Mouse (Mus musculus) kidney, embryonic 16.5 days (tissue): ENCODE measurements around the gene Igsf21. TPM values are rescaled to one million over a fixed set of nuclear protein-coding genes. Genes with fewer than 3 reads are reported as not detected.

Source experiments
- ATAC-seq: fragments of 200-750 bp; cut with Nextera tagmentation; 2 replicates; pipeline ENCODE4 v1.8.0; 2017; ENCODE audit warnings: moderate TSS enrichment; ENCODE audit not compliant: low FRiP score, low TSS enrichment
- H3K27ac ChIP-seq: fragments of 300-500 bp; sonication (generic); 2 replicates; pipeline ENCODE4 v1.5.1; 2014; ENCODE audit warnings: low read length
- H3K27me3 ChIP-seq: fragments of 300-500 bp; sonication (generic); 2 replicates; pipeline ENCODE4 v1.6.1; 2014; ENCODE audit warnings: low read length, control low read depth, mixed read lengths; ENCODE audit not compliant: insufficient read depth
- H3K36me3 ChIP-seq: fragments of 300-500 bp; sonication (generic); 2 replicates; pipeline ENCODE4 v1.6.1; 2014; ENCODE audit warnings: low read length, control low read depth, mixed read lengths; ENCODE audit not compliant: insufficient read depth
- H3K4me1 ChIP-seq: fragments of 300-500 bp; sonication (generic); 2 replicates; pipeline ENCODE4 v1.6.1; 2014; ENCODE audit warnings: low read length, control low read depth, mixed read lengths; ENCODE audit not compliant: insufficient read depth
- H3K4me2 ChIP-seq: fragments of 300-500 bp; sonication (generic); replicated peaks from 2 replicates; pipeline ENCODE4 v1.6.1; 2014; ENCODE audit warnings: low read depth, low read length
- H3K4me3 ChIP-seq: fragments of 300-500 bp; sonication (generic); 2 replicates; pipeline ENCODE4 v1.5.1; 2014; ENCODE audit warnings: mild to moderate bottlenecking, low read length
- H3K9ac ChIP-seq: fragments of 300-500 bp; sonication (generic); replicated peaks from 2 replicates; pipeline ENCODE4 v1.6.1; 2014; ENCODE audit warnings: low read length
- H3K9me3 ChIP-seq: fragments of 300-500 bp; sonication (generic); 2 replicates; pipeline ENCODE4 v1.6.1; 2016; ENCODE audit warnings: low read length, control low read depth
- WGBS: fragments of 180-500 bp; shearing (Covaris S2); extraction: QIAGEN DNeasy Blood & Tissue Kit; methylation state at CpG from one replicate; pipeline ENCODE4 v1.1.7; 2014; 5-methylcytosine and 5-hydroxymethylcytosine counted together
- polyA plus RNA-seq: library from polyadenylated mRNA; unstranded; fragments of >200 nt; fragmentation: Nextera tagmentation; extraction: Ambion mirVana; gene quantifications from 2 replicates; pipeline ENCODE4 v1.2.1, GENCODE M21; 2015

Igsf21 gene
- polyA plus RNA-seq, 1 experiment from 2014 or later, result 1.5 TPM

DNA sequence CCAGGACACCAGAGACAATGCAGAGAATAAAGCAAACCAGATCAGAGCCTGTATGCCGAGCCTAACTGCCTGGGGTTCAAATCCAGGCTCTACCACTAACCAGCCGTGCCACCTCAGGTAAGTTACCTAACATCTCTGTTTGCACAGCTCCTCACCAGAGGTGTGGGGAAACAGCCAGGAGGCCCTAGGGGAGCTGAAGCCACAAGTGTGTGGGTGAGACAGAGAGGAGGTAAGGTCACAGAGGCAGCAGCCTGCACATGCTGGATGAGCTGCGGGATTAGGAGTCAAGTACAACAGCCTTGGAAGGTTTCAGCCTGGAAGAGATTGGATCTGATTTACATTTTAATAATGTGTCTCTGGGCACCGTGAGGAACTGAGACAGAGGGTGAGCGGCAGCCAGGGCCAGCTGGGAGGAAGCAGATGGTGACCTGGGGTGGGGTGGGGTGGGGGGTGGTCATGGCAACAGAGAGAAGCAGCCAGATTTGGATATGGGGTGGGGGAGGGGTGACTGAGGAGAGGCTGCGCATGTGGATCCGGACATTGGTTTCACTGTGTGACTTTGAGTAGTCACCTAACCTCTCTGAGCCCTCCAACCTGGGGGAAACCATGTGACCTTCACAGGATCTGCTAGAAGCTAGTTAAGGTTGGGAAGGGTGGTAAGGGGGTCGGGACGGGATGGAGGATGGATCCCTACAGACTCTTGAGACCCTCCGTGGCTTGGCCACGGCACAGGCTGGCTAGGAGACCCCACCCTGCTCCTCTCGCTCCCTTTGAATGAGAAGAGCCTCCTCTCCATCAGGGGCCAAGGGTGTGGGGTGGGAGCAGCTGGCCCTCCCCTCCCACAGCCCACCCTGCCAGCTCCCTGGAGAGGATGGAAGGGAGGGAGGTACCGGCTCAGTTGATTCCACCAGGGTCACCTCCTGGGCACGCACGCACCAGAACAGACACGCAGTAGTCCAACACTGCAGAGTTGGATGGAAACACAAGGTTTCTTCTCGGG, 27.4 kb downstream of the Igsf21 start:
- H3K4me2 ChIP-seq, result no peak overlapping the region
- no peaks in the 10 kb centered on the region for H3K9me3 ChIP-seq
- no peak overlapping the region for H3K27ac ChIP-seq
- no peak for ATAC-seq
- H3K36me3 ChIP-seq, result no peaks in the 10 kb centered on the region
- no peak overlapping the region for H3K9ac ChIP-seq
- peaks cover 31% of the 10 kb centered on the region for H3K4me1 ChIP-seq
- H3K27me3 ChIP-seq, result 0 out of 2 replicates have a peak, but pooled peaks cover 5% of the 10 kb centered on the region
- WGBS, result 54% methylated on average over 17 of the region's 17 CpGs
- no peak overlapping the region for H3K4me3 ChIP-seq

GRCm38 (mm10) chr4:140218384-140218783, 28.2 kb downstream of the Igsf21 start:
- 0 out of 2 replicates have a peak, but pooled peaks cover 5% of the 10 kb centered on the region for H3K27me3 ChIP-seq
- H3K27ac ChIP-seq, result no peak overlapping the region
- no peaks in the 10 kb centered on the region for H3K9me3 ChIP-seq
- no peak overlapping the region for H3K9ac ChIP-seq
- no peak overlapping the region for H3K4me2 ChIP-seq
- no peaks in the 10 kb centered on the region for H3K36me3 ChIP-seq
- ATAC-seq, result no peak
- no peak overlapping the region for H3K4me3 ChIP-seq
- peaks cover 33% of the 10 kb centered on the region for H3K4me1 ChIP-seq
- 77% methylated on average over 5 of the region's 5 CpGs for WGBS

GRCm38 (mm10) chr4:140217934-140218333, 28.6 kb downstream of the Igsf21 start:
- Histone ChIP-seq H3K4me1 (peaks cover 31% of the 10 kb centered on the region), H3K27me3 (peaks cover 9% of the 10 kb centered on the region), H3K4me3 (no peak overlapping the region), H3K9me3 (no peaks in the 10 kb centered on the region), H3K27ac (no peak overlapping the region), H3K4me2 (no peak overlapping the region), H3K36me3 (no peaks in the 10 kb centered on the region), H3K9ac (no peak overlapping the region)
- 74% methylated on average over 8 of the region's 8 CpGs for WGBS
- ATAC-seq, result no peak

GRCm38 (mm10) chr4:140216096-140216495, 30.5 kb downstream of the Igsf21 start:
- Histone ChIP-seq H3K9me3 (no peaks in the 10 kb centered on the region), H3K9ac (no peak overlapping the region), H3K27ac (no peak overlapping the region), H3K4me3 (no peak overlapping the region), H3K27me3 (peaks cover 16% of the 10 kb centered on the region), H3K36me3 (no peaks in the 10 kb centered on the region), H3K4me1 (peaks cover 31% of the 10 kb centered on the region), H3K4me2 (no peak overlapping the region)
- 89% methylated on average over 8 of the region's 8 CpGs for WGBS
- peak; percentile 17; the same call in 1 of the 2 replicates for ATAC-seq

- Histone ChIP-seq H3K27ac (no peak overlapping the region), H3K4me1 (peaks cover 23% of the 10 kb centered on the region), H3K9ac (no peak overlapping the region), H3K9me3 (no peaks in the 10 kb centered on the region), H3K4me2 (no peak overlapping the region), H3K36me3 (no peaks in the 10 kb centered on the region), H3K27me3 (peaks cover 16% of the 10 kb centered on the region), H3K4me3 (no peak overlapping the region)
- 21% methylated on average over 9 of the region's 9 CpGs for WGBS
- ATAC-seq, result no peak
Measured at GRCm38 (mm10) chr4:140215205-140215604, 31.4 kb downstream of the Igsf21 start.

DNA sequence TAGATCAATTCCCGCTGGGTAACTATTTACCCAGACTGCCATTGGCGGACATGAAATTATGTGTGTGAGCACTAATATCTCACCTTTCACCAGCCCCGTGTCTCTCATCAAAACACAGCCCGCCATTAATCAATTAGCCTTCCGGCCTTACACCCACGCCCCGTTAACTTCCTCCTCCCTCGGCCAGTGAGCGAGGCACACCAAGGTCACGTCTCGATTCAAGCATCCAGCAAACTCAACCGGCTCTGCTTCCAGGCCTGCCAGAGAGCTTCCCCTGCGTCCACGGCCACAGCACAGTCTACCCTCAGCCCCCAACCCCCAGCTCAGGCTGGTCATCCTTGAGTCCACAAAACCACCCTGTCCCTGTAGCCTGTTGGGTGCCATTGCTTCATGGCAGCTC, 32.2 kb downstream of the Igsf21 start:
- H3K4me2 ChIP-seq, result no peak overlapping the region
- H3K36me3 ChIP-seq, result no peaks in the 10 kb centered on the region
- H3K9ac ChIP-seq, result no peak overlapping the region
- WGBS, result 4% methylated on average over 14 of the region's 14 CpGs
- no peaks in the 10 kb centered on the region for H3K9me3 ChIP-seq
- peaks cover 16% of the 10 kb centered on the region for H3K27me3 ChIP-seq
- no peak overlapping the region for H3K27ac ChIP-seq
- 0 out of 2 replicates have a peak, but pooled peaks have one; percentile 10 for ATAC-seq
- peaks cover 21% of the 10 kb centered on the region for H3K4me1 ChIP-seq
- H3K4me3 ChIP-seq, result no peak overlapping the region

- Histone ChIP-seq H3K9ac (no peak overlapping the region), H3K4me3 (no peak overlapping the region), H3K4me2 (no peak overlapping the region), H3K9me3 (0 out of 2 replicates have a peak, but pooled peaks cover 5% of the 10 kb centered on the region), H3K27ac (no peak overlapping the region), H3K27me3 (peaks cover 16% of the 10 kb centered on the region), H3K36me3 (no peaks in the 10 kb centered on the region), H3K4me1 (peaks cover 16% of the 10 kb centered on the region)
- 64% methylated on average over 11 of the region's 11 CpGs for WGBS
- ATAC-seq, result no peak
Measured at GRCm38 (mm10) chr4:140210129-140210890, 36.3 kb downstream of the Igsf21 start.

- Histone ChIP-seq H3K9me3 (0 out of 2 replicates have a peak, but pooled peaks cover 5% of the 10 kb centered on the region), H3K4me1 (peaks cover 12% of the 10 kb centered on the region; the same call in 1 of the 2 replicates), H3K27me3 (peaks cover 2% of the 10 kb centered on the region; the same call in 1 of the 2 replicates), H3K9ac (no peak overlapping the region), H3K27ac (no peak overlapping the region), H3K4me2 (no peak overlapping the region), H3K36me3 (no peaks in the 10 kb centered on the region), H3K4me3 (no peak overlapping the region)
- no peak for ATAC-seq
- 63% methylated on average over 12 of the region's 12 CpGs for WGBS
Measured at GRCm38 (mm10) chr4:140205811-140206231, 40.8 kb downstream of the Igsf21 start.

DNA sequence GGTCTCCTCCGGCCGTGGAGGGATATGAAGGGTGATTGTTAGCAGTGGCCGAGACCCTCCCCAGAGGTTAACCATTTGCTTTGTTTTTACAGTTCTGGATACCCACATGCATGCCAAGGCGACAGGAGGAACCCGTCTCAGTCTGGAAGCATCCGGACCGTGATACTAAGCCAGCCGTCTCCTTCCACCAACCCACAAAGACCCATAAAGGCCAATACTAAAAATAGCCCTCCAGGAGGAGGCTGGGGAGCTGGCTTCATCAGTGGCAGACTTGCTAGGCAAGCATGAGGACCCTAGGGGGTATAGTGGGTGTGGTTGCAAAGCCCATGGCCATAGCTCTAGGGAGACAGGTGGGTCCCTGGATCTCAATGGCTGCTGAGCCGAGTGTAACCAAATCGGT, 41.8 kb downstream of the Igsf21 start:
- Histone ChIP-seq H3K27me3 (peaks cover 5% of the 10 kb centered on the region; the same call in 1 of the 2 replicates), H3K4me1 (peaks cover 19% of the 10 kb centered on the region), H3K27ac (no peak overlapping the region), H3K4me3 (no peak overlapping the region), H3K9me3 (0 out of 2 replicates have a peak, but pooled peaks cover 5% of the 10 kb centered on the region), H3K36me3 (no peaks in the 10 kb centered on the region), H3K9ac (no peak overlapping the region), H3K4me2 (no peak overlapping the region)
- 44% methylated on average over 10 of the region's 10 CpGs for WGBS
- ATAC-seq, result no peak
